Mouse (Mus musculus): Measurements from ENCODE around the gene Mapk8ip1. TPM values are rescaled to one million over a fixed set of nuclear protein-coding genes. Genes with fewer than 3 reads are reported as not detected.

Mapk8ip1 gene
- polyA plus RNA-seq, 1 experiment from 2014 or later: 49.3 TPM

GRCm38 (mm10) chr2:92437875-92438274 lies 36.8 kb upstream of the Mapk8ip1 start:
- WGBS: 1% methylated on average over 5 of the region's 5 CpGs
- Histone ChIP-seq H3K4me3 (ENCODE audit: low read depth, low read length) (no peak overlapping the region), H3K27me3 (replicated peaks; ENCODE audit: control insufficient read depth, insufficient read depth, low read length) (0 out of 2 replicates have a peak, but pooled peaks cover 4% of the 10 kb centered on the region), H3K27ac (ENCODE audit: low read depth, low read length) (no peak overlapping the region), H3K9ac (ENCODE audit: low read length) (no peak overlapping the region), H3K4me1 (ENCODE audit: control insufficient read depth, insufficient read depth, low read length) (peaks cover 6% of the 10 kb centered on the region), H3K4me2 (ENCODE audit: low read length) (peak overlapping the region; percentile 27), H3K9me3 (replicated peaks; ENCODE audit: control insufficient read depth, low read length) (no peaks in the 10 kb centered on the region), H3K36me3 (ENCODE audit: control insufficient read depth, insufficient read depth, low read length) (no peaks in the 10 kb centered on the region)
- peak; percentile 92 for DNase-seq (ENCODE audit: low spot score)
- ATAC-seq: no peak

GRCm38 (mm10) chr2:92437366-92437765 lies 36.3 kb upstream of the Mapk8ip1 start:
- no peak overlapping the region for H3K4me2 ChIP-seq (ENCODE audit: low read length)
- DNase-seq (ENCODE audit: low spot score): no peak
- H3K36me3 ChIP-seq (ENCODE audit: control insufficient read depth, insufficient read depth, low read length): no peaks in the 10 kb centered on the region
- H3K27me3 ChIP-seq (replicated peaks; ENCODE audit: control insufficient read depth, insufficient read depth, low read length): 0 out of 2 replicates have a peak, but pooled peaks cover 4% of the 10 kb centered on the region
- H3K9me3 ChIP-seq (replicated peaks; ENCODE audit: control insufficient read depth, low read length): no peaks in the 10 kb centered on the region
- peaks cover 8% of the 10 kb centered on the region for H3K4me1 ChIP-seq (ENCODE audit: control insufficient read depth, insufficient read depth, low read length)
- 78% methylated on average over 4 of the region's 4 CpGs for WGBS
- H3K27ac ChIP-seq (ENCODE audit: low read depth, low read length): no peak overlapping the region
- H3K9ac ChIP-seq (ENCODE audit: low read length): no peak overlapping the region
- H3K4me3 ChIP-seq (ENCODE audit: low read depth, low read length): no peak overlapping the region
- ATAC-seq: no peak

- 0 out of 2 replicates have a peak, but pooled peaks cover 4% of the 10 kb centered on the region for H3K27me3 ChIP-seq (replicated peaks; ENCODE audit: control insufficient read depth, insufficient read depth, low read length)
- H3K4me2 ChIP-seq (ENCODE audit: low read length): peak overlapping the region; percentile 82; the same call in 1 of the 2 replicates
- H3K9me3 ChIP-seq (replicated peaks; ENCODE audit: control insufficient read depth, low read length): no peaks in the 10 kb centered on the region
- H3K4me1 ChIP-seq (ENCODE audit: control insufficient read depth, insufficient read depth, low read length): peaks cover 27% of the 10 kb centered on the region
- no peak overlapping the region for H3K27ac ChIP-seq (ENCODE audit: low read depth, low read length)
- WGBS: 47% methylated on average over 6 of the region's 6 CpGs
- no peak for ATAC-seq
- H3K9ac ChIP-seq (ENCODE audit: low read length): peak overlapping the region; percentile 61; the same call in 1 of the 2 replicates
- no peak for DNase-seq (ENCODE audit: low spot score)
- no peaks in the 10 kb centered on the region for H3K36me3 ChIP-seq (ENCODE audit: control insufficient read depth, insufficient read depth, low read length)
- H3K4me3 ChIP-seq (ENCODE audit: low read depth, low read length): no peak overlapping the region; the same call in 1 of the 2 replicates
Measured at GRCm38 (mm10) chr2:92435023-92435422, 34.0 kb upstream of the Mapk8ip1 start.

- 6% methylated on average over 12 of the region's 12 CpGs for WGBS
- H3K4me1 ChIP-seq (ENCODE audit: control insufficient read depth, insufficient read depth, low read length): peaks cover 27% of the 10 kb centered on the region
- no peaks in the 10 kb centered on the region for H3K9me3 ChIP-seq (replicated peaks; ENCODE audit: control insufficient read depth, low read length)
- ATAC-seq (no peak), DNase-seq (ENCODE audit: low spot score) (no peak)
- peak overlapping the region; percentile 82 for H3K4me2 ChIP-seq (ENCODE audit: low read length)
- 0 out of 2 replicates have a peak, but pooled peaks cover 4% of the 10 kb centered on the region for H3K27me3 ChIP-seq (replicated peaks; ENCODE audit: control insufficient read depth, insufficient read depth, low read length)
- H3K36me3 ChIP-seq (ENCODE audit: control insufficient read depth, insufficient read depth, low read length): no peaks in the 10 kb centered on the region
- H3K9ac ChIP-seq (ENCODE audit: low read length): peak overlapping the region; percentile 61
- H3K27ac ChIP-seq (ENCODE audit: low read depth, low read length): peak overlapping the region; percentile 9; the same call in 1 of the 2 replicates
- peak overlapping the region; percentile 69 for H3K4me3 ChIP-seq (ENCODE audit: low read depth, low read length)
Measured at GRCm38 (mm10) chr2:92434375-92434745, 33.3 kb upstream of the Mapk8ip1 start.

GRCm38 (mm10) chr2:92433578-92434374 lies 32.7 kb upstream of the Mapk8ip1 start, which contains the start of gene Cry2:
Gene Cry2 (minus strand): TSS chr2:92434043.
- Histone ChIP-seq H3K36me3 (ENCODE audit: control insufficient read depth, insufficient read depth, low read length) (no peaks in the 10 kb centered on the region), H3K27ac (ENCODE audit: low read depth, low read length) (peak within 1 kb of the TSS; percentile 35; the same call in 1 of the 2 replicates), H3K4me1 (ENCODE audit: control insufficient read depth, insufficient read depth, low read length) (peaks cover 27% of the 10 kb centered on the region), H3K9me3 (replicated peaks; ENCODE audit: control insufficient read depth, low read length) (no peaks in the 10 kb centered on the region), H3K4me2 (ENCODE audit: low read length) (peak within 1 kb of the TSS; percentile 89), H3K4me3 (ENCODE audit: low read depth, low read length) (peak within 1 kb of the TSS; percentile 69), H3K9ac (ENCODE audit: low read length) (peak within 1 kb of the TSS; percentile 78), H3K27me3 (replicated peaks; ENCODE audit: control insufficient read depth, insufficient read depth, low read length) (0 out of 2 replicates have a peak, but pooled peaks cover 4% of the 10 kb centered on the region)
- DNase-seq (ENCODE audit: low spot score) (peak; percentile 99), ATAC-seq (peak; percentile 98)
- under 1% methylated on average over 67 of the region's 76 CpGs for WGBS

GRCm38 (mm10) chr2:92432299-92433295 lies 31.5 kb upstream of the Mapk8ip1 start:
- Histone ChIP-seq H3K27ac (ENCODE audit: low read depth, low read length) (no peak overlapping the region), H3K4me2 (ENCODE audit: low read length) (peak overlapping the region; percentile 89), H3K4me3 (ENCODE audit: low read depth, low read length) (peak overlapping the region; percentile 69), H3K27me3 (replicated peaks; ENCODE audit: control insufficient read depth, insufficient read depth, low read length) (0 out of 2 replicates have a peak, but pooled peaks cover 4% of the 10 kb centered on the region), H3K36me3 (ENCODE audit: control insufficient read depth, insufficient read depth, low read length) (no peaks in the 10 kb centered on the region), H3K9ac (ENCODE audit: low read length) (peak overlapping the region; percentile 78), H3K9me3 (replicated peaks; ENCODE audit: control insufficient read depth, low read length) (no peaks in the 10 kb centered on the region), H3K4me1 (ENCODE audit: control insufficient read depth, insufficient read depth, low read length) (peaks cover 35% of the 10 kb centered on the region)
- no peak for DNase-seq (ENCODE audit: low spot score)
- WGBS: 44% methylated on average over 17 of the region's 17 CpGs
- ATAC-seq: no peak

- Histone ChIP-seq H3K27me3 (replicated peaks; ENCODE audit: control insufficient read depth, insufficient read depth, low read length) (0 out of 2 replicates have a peak, but pooled peaks cover 4% of the 10 kb centered on the region), H3K4me3 (ENCODE audit: low read depth, low read length) (peak overlapping the region; percentile 69), H3K9ac (ENCODE audit: low read length) (peak overlapping the region; percentile 78), H3K36me3 (ENCODE audit: control insufficient read depth, insufficient read depth, low read length) (no peaks in the 10 kb centered on the region), H3K27ac (ENCODE audit: low read depth, low read length) (peak overlapping the region; percentile 82), H3K9me3 (replicated peaks; ENCODE audit: control insufficient read depth, low read length) (no peaks in the 10 kb centered on the region), H3K4me2 (ENCODE audit: low read length) (peak overlapping the region; percentile 89), H3K4me1 (ENCODE audit: control insufficient read depth, insufficient read depth, low read length) (peaks cover 35% of the 10 kb centered on the region)
- ATAC-seq (no peak), DNase-seq (ENCODE audit: low spot score) (peak; percentile 24)
- WGBS: 30% methylated on average over 11 of the region's 11 CpGs
Measured at GRCm38 (mm10) chr2:92431611-92432179, 30.6 kb upstream of the Mapk8ip1 start.
